Mouse (Mus musculus) layer of hippocampus, adult 6 months (tissue): ENCODE measurements around the gene Cenpl. TPM values are rescaled to one million over a fixed set of nuclear protein-coding genes. Genes with fewer than 3 reads are reported as not detected.

Source experiments
- long read RNA-seq, 2 experiments: library from polyadenylated mRNA; unstranded; transcript quantifications; one replicate each; pipeline ENCODE4 v2.0.0; 2019 to 2020
- polyA plus RNA-seq: library from polyadenylated mRNA; unstranded; fragments of <200 nt; fragmentation: Nextera tagmentation; gene quantifications from 2 replicates; pipeline ENCODE4 v1.2.3, GENCODE M21; 2021

The Cenpl gene
- 1.1 and 1.2 TPM in 2 replicates for polyA plus RNA-seq
- long read RNA-seq, experiment 1, partial matches to known transcripts: 0 of 3 reads
- long read RNA-seq, experiment 1, other reads (novel, unspliced or antisense): 1 of 3 reads
- long read RNA-seq, experiment 2, transcript Cenpl-203 (5 exons, 1,910 nt): major isoform, 12 of 17 reads
- long read RNA-seq, experiment 2, partial matches to known transcripts: 0 of 17 reads
- long read RNA-seq, experiment 2, other reads (novel, unspliced or antisense): 0 of 17 reads

DNA sequence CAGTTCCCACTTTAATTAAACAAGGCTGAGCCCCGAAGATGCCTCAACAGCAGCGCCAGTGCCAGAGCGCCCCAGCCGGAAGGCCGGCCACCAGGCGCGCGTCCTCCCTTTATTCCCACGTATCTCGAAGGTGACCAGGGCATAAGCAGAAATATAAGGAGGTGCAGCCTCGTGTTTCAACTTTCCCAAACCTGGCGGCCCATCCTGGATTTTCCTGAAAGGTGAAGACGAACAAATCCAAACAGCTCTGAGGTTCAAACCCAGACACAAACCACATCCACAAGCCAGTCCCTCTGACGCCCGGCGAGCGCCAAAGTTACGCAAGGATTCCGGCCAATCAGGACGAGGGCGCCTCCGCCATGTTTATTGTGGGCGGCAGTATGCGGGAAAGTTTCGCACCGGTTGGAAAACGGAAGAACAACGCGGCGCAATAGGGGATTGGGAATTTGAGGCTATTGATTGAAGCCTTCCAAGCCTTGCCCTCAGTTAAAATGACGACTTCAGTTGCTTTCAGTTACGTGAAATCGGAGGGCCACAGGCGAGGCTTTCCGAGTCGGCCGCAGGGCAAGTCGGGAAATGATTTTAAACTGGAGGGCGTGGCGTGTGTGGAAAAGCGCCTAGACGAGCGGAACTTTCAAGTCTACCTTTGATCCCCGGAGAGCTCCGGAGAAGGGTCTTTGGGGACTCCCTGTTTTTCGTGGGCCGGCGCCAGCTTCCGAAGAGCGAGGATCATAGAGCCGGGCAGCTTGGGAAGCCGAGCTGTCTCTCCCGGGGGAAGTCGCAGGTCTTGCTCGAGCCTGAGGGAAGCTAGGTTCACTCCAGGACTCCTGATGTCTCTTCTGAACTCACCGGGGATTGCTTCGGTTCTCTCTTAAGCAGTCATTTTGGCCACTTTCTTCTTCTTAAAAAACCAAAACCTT lies at the start of gene Cenpl, which contains the start of gene Dars2:
Gene Cenpl, plus strand, starts transcription at position 362 of the 920 bp plus-strand sequence.
Gene Dars2, minus strand, starts transcription at position 307 of the 920 bp plus-strand sequence.

DNA sequence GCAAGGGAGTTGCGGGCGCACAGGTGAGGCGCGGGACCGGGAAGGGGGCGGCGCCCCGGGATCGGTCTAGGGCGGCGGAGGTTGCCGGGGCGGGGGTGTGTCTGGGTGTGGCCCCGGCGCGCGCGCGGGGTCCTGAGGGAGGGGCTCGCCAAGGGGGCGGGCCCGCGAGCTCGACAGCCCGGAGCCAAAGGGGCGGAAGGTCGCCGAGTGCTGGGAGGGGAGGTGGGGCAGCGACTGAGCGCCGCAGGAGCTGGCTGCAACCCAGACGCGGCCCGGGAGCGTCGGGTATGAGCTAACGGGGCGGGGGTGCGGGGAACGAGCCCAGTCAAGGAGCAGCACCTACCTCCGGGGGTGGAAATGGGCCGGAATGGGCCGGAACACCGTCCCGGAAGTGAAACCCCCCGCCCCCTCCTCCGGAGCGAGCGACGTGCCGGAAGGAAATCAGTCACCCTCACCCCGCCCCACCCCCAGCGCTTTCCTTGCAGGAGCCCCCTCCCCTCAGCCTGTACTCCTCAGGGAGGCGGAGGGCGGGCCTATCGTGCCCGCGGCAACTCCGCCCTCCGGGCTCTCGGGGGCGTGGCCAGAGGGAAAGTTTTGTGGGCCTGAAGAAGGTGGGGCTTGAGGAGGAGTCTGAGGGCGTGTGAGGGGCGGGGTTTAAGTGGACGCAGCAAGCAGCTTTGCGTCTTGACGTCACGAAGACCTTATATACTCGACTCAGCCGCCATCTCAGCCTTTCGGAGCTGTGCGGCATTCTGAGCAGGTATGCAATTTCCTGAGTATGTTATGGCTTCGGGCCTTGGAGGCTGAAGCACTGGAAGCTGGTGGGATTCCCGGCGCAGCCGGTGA lies 35.9 kb upstream of the Cenpl start, which contains the start of gene Zbtb37:
Gene Zbtb37, minus strand, starts transcription at position 415 of the 846 bp plus-strand sequence.

GRCm38 (mm10) chr1:161130726-161131664 lies 60.5 kb downstream of the Cenpl start, which contains the start of gene Klhl20:
Gene Klhl20 (minus strand): TSS chr1:161131511.

Other genes starting within 250 kb of the Cenpl start
- 8.3 TPM in 2 replicates for gene Rc3h1, start 164.3 kb upstream of the Cenpl start, polyA plus RNA-seq
- 0.24 and 0.25 TPM in 2 replicates for gene Serpinc1, start 92.1 kb upstream of the Cenpl start, polyA plus RNA-seq
- 0.85 and 1.6 TPM in 2 replicates for gene Zbtb37, start 35.9 kb upstream of the Cenpl start, polyA plus RNA-seq
- gene Dars2, start 55 bp upstream of the Cenpl start, polyA plus RNA-seq: 27.6 and 32.6 TPM in 2 replicates
- gene Klhl20, start 60.8 kb downstream of the Cenpl start, polyA plus RNA-seq: 3.3 and 3.8 TPM in 2 replicates
- 17.1 and 19.0 TPM in 2 replicates for gene Ankrd45, start 72.0 kb downstream of the Cenpl start, polyA plus RNA-seq
- gene Tex50, start 88.6 kb downstream of the Cenpl start, polyA plus RNA-seq: not detected in 2 replicates
- gene Prdx6, start 180.5 kb downstream of the Cenpl start, polyA plus RNA-seq: 1,195 and 1,249 TPM in 2 replicates